ENCODE assay signal across 9 mouse cellular contexts in genomic region chr9:67260835-67261599, GRCm38 (mm10).
A peak's percentile ranks its signal among the peaks of the same experiment; 100 is the strongest.
DNase-seq lines count a peak whose midpoint lies in the region; ATAC-seq and TF ChIP-seq lines count a peak whose summit lies in the region.
"Had no signal": no experiment of that assay in that cellular context is flagged by ENCODE, and none has a peak within 500 bp of the region (broad histone marks: within the 10 kb centered on the region; RNA-seq: fewer than 3 reads in every experiment).

No protein-coding gene starts in this region.

- H3K4me3 ChIP-seq in forebrain, embryonic 12.5 days (replicated peaks), result no peak overlapping the region
- H3K4me3 ChIP-seq in forebrain, postnatal 0 days (ENCODE audit: low read depth, low read length), result no peak overlapping the region
- no peak overlapping the region for H3K4me3 ChIP-seq in embryonic facial prominence, embryonic 15.5 days (replicated peaks)
- H3K4me3 ChIP-seq in kidney, embryonic 16.5 days (ENCODE audit: low read length), result no peak overlapping the region
- no peak overlapping the region for H3K4me3 ChIP-seq in midbrain, embryonic 16.5 days (ENCODE audit: low read depth, low read length)

- peaks cover 17% of the 10 kb centered on the region for H3K4me1 ChIP-seq in forebrain, embryonic 12.5 days
- no peaks in the 10 kb centered on the region for H3K4me1 ChIP-seq in forebrain, postnatal 0 days (ENCODE audit: insufficient read depth)
- peaks cover 22% of the 10 kb centered on the region for H3K4me1 ChIP-seq in embryonic facial prominence, embryonic 15.5 days
- peaks cover 16% of the 10 kb centered on the region for H3K4me1 ChIP-seq in kidney, embryonic 16.5 days (ENCODE audit: insufficient read depth, low read length)
- peaks cover 15% of the 10 kb centered on the region for H3K4me1 ChIP-seq in midbrain, embryonic 16.5 days (ENCODE audit: control insufficient read depth, insufficient read depth, low read length)

- no peak for ATAC-seq in forebrain, embryonic 12.5 days (ENCODE audit: low FRiP score)
- no peak for ATAC-seq in forebrain, postnatal 0 days
- ATAC-seq in embryonic facial prominence, embryonic 15.5 days (ENCODE audit: insufficient number of reproducible peaks, low FRiP score, low TSS enrichment, low read depth), result no peak
- ATAC-seq in kidney, embryonic 16.5 days (ENCODE audit: low FRiP score, low TSS enrichment), result peak; percentile 69
- ATAC-seq in midbrain, embryonic 16.5 days, result no peak
- ATAC-seq in CD4-positive, CD25-positive, alpha-beta regulatory T cell, adult 4 months, result no peak

- DNase-seq in forebrain, postnatal 0 days, result no peak
- no peak for DNase-seq in layer of hippocampus, adult 9-11 months
- DNase-seq in right cerebral cortex, adult 2 months (ENCODE audit: low spot score in 2 of 2), result no peak
- DNase-seq: thymus, postnatal 36 days had no signal

- H3K9me3 ChIP-seq in forebrain, embryonic 12.5 days, result no peaks in the 10 kb centered on the region
- H3K9me3 ChIP-seq in forebrain, postnatal 0 days (ENCODE audit: low read length), result no peaks in the 10 kb centered on the region
- no peaks in the 10 kb centered on the region for H3K9me3 ChIP-seq in embryonic facial prominence, embryonic 15.5 days (replicated peaks)
- no peaks in the 10 kb centered on the region for H3K9me3 ChIP-seq in kidney, embryonic 16.5 days (ENCODE audit: low read length)
- H3K9me3 ChIP-seq in midbrain, embryonic 16.5 days (replicated peaks; ENCODE audit: control insufficient read depth, low read length, poor library complexity, severe bottlenecking), result no peaks in the 10 kb centered on the region

- no peaks in the 10 kb centered on the region for H3K27me3 ChIP-seq in forebrain, embryonic 12.5 days
- H3K27me3 ChIP-seq in forebrain, postnatal 0 days (ENCODE audit: insufficient read depth, low read length), result no peaks in the 10 kb centered on the region
- H3K27me3 ChIP-seq in embryonic facial prominence, embryonic 15.5 days, result no peaks in the 10 kb centered on the region
- H3K27me3 ChIP-seq in kidney, embryonic 16.5 days (ENCODE audit: insufficient read depth, low read length), result no peaks in the 10 kb centered on the region
- no peaks in the 10 kb centered on the region for H3K27me3 ChIP-seq in midbrain, embryonic 16.5 days (ENCODE audit: control insufficient read depth, insufficient read depth, low read depth, low read length)

- TF ChIP-seq CTCF in forebrain, postnatal 0 days (IDR thresholded peaks at IDR 0.05; ENCODE audit: low read depth), result no peak

- H3K9ac ChIP-seq in forebrain, embryonic 12.5 days, result no peak overlapping the region
- no peak overlapping the region for H3K9ac ChIP-seq in forebrain, postnatal 0 days
- H3K9ac ChIP-seq in embryonic facial prominence, embryonic 15.5 days, result no peak overlapping the region
- H3K9ac ChIP-seq in kidney, embryonic 16.5 days (replicated peaks; ENCODE audit: low read length), result no peak overlapping the region
- no peak overlapping the region for H3K9ac ChIP-seq in midbrain, embryonic 16.5 days (ENCODE audit: low read depth, low read length)

- no peak overlapping the region for H3K4me2 ChIP-seq in forebrain, embryonic 12.5 days
- H3K4me2 ChIP-seq in forebrain, postnatal 0 days (ENCODE audit: low read depth), result no peak overlapping the region
- H3K4me2 ChIP-seq in embryonic facial prominence, embryonic 15.5 days (replicated peaks), result no peak overlapping the region
- no peak overlapping the region for H3K4me2 ChIP-seq in kidney, embryonic 16.5 days (replicated peaks; ENCODE audit: low read depth, low read length)
- H3K4me2 ChIP-seq in midbrain, embryonic 16.5 days (ENCODE audit: low read length), result no peak overlapping the region

- H3K36me3 ChIP-seq in forebrain, embryonic 12.5 days (replicated peaks), result no peaks in the 10 kb centered on the region
- H3K36me3 ChIP-seq in forebrain, postnatal 0 days (ENCODE audit: insufficient read depth), result peaks cover 23% of the 10 kb centered on the region; the same call in 1 of the 2 replicates
- H3K36me3 ChIP-seq in embryonic facial prominence, embryonic 15.5 days, result peaks cover 20% of the 10 kb centered on the region; the same call in 1 of the 2 replicates
- H3K36me3 ChIP-seq in kidney, embryonic 16.5 days (ENCODE audit: insufficient read depth, low read length), result no peaks in the 10 kb centered on the region; the same call in 1 of the 2 replicates
- peaks cover 5% of the 10 kb centered on the region; the same call in 1 of the 2 replicates for H3K36me3 ChIP-seq in midbrain, embryonic 16.5 days (ENCODE audit: control insufficient read depth, insufficient read depth, low read length)

- H3K27ac ChIP-seq in forebrain, embryonic 12.5 days, result 0 out of 2 replicates have a peak overlapping the region, but pooled peaks have one; percentile 32
- H3K27ac ChIP-seq in forebrain, postnatal 0 days (ENCODE audit: low read depth, low read length), result no peak overlapping the region
- peak overlapping the region; percentile 4; the same call in 1 of the 2 replicates for H3K27ac ChIP-seq in embryonic facial prominence, embryonic 15.5 days (replicated peaks)
- peak overlapping the region; percentile 5; the same call in 1 of the 2 replicates for H3K27ac ChIP-seq in kidney, embryonic 16.5 days (ENCODE audit: low read length)
- 0 out of 2 replicates have a peak overlapping the region, but pooled peaks have one; percentile 31 for H3K27ac ChIP-seq in midbrain, embryonic 16.5 days (ENCODE audit: low read length)

- 17% methylated on average over 13 of the region's 13 CpGs for WGBS in forebrain, embryonic 12.5 days
- WGBS in forebrain, postnatal 0 days, result 19% methylated on average over 13 of the region's 13 CpGs
- 47% methylated on average over 13 of the region's 13 CpGs for WGBS in embryonic facial prominence, embryonic 15.5 days
- WGBS in kidney, embryonic 16.5 days, result 29% methylated on average over 13 of the region's 13 CpGs
- 22% methylated on average over 13 of the region's 13 CpGs for WGBS in midbrain, embryonic 16.5 days
